Mouse (Mus musculus): ENCODE measurements around the gene 1110008P14Rik.

GRCm38 (mm10) chr2:32342039-32342438 lies 39.7 kb downstream of the 1110008P14Rik start:
- TF ChIP-seq E2F4 (IDR thresholded peaks at IDR 0.05; ENCODE audit: insufficient read depth) (no peak), MYOG (IDR thresholded peaks at IDR 0.05; ENCODE audit: control insufficient read depth in 1 of 3, insufficient read depth in 1 of 3, insufficient read length in 2 of 3, low read depth in 2 of 3) (no peak), SRF (IDR thresholded peaks at IDR 0.05; ENCODE audit: control insufficient read depth, insufficient read length, low read depth) (no peak), POLR2AphosphoS2 (IDR thresholded peaks at IDR 0.05; ENCODE audit: insufficient read length, low read depth) (no peak), USF1 (IDR thresholded peaks at IDR 0.05; ENCODE audit: low read depth) (no peak), POLR2A (IDR thresholded peaks at IDR 0.05; ENCODE audit: insufficient read length, low read depth) (no peak), TCF3 (IDR thresholded peaks at IDR 0.05; ENCODE audit: insufficient read length, low read depth) (no peak), MAX (IDR thresholded peaks at IDR 0.05; ENCODE audit: low read depth) (no peak), REST (IDR thresholded peaks at IDR 0.05; ENCODE audit: insufficient read depth, insufficient read length) (no peak), TCF12 (IDR thresholded peaks at IDR 0.05; ENCODE audit: insufficient read depth, poor library complexity, severe bottlenecking) (no peak)

All from myocyte (in vitro differentiated cells).